Mouse (Mus musculus): Measurements from ENCODE around the gene Sfn. TPM values are rescaled to one million over a fixed set of nuclear protein-coding genes. Genes with fewer than 3 reads are reported as not detected.
"Not testable (repeated sequence)": the region's sequence is repeated elsewhere in the genome, so short reads cannot be mapped to it uniquely, and the experiment has no call there.

Gene Sfn
- 1 to 10 TPM; 1.6 TPM for total RNA-seq (2021)
- long read RNA-seq, experiment 1, partial matches to known transcripts, result 0 of 1 reads
- long read RNA-seq, experiment 1, other reads (novel, unspliced or antisense), result 0 of 1 reads
- long read RNA-seq, experiment 2, result 0 reads

- peak; percentile 59 for DNase-seq
Measured at GRCm38 (mm10) chr4:133601721-133602218, at the start of gene Sfn. Gene Sfn, minus strand, starts transcription at chr4:133602168.

GRCm38 (mm10) chr4:133651445-133651844 lies 49.5 kb upstream of the Sfn start:
- DNase-seq, result no peak

GRCm38 (mm10) chr4:133649989-133650699 lies 48.2 kb upstream of the Sfn start, which contains the start of gene Zdhhc18:
Gene Zdhhc18, minus strand, starts transcription at chr4:133650154.
- peak; percentile 78 for DNase-seq

- not testable (repeated sequence) for DNase-seq
Measured at GRCm38 (mm10) chr4:133649464-133649863, 47.5 kb upstream of the Sfn start.

- no peak for DNase-seq
Measured at GRCm38 (mm10) chr4:133645680-133646079, 43.7 kb upstream of the Sfn start.

- no peak for DNase-seq
Measured at GRCm38 (mm10) chr4:133645195-133645594, 43.2 kb upstream of the Sfn start.

- no peak for DNase-seq
Measured at GRCm38 (mm10) chr4:133634043-133634410, 32.1 kb upstream of the Sfn start.

- DNase-seq, result peak; percentile 90
Measured at GRCm38 (mm10) chr4:133633332-133634042, 31.5 kb upstream of the Sfn start.

GRCm38 (mm10) chr4:133632483-133633327 lies 30.7 kb upstream of the Sfn start:
- peak; percentile 55 for DNase-seq

- no peak for DNase-seq
Measured at GRCm38 (mm10) chr4:133631769-133632411, 29.9 kb upstream of the Sfn start.

GRCm38 (mm10) chr4:133631071-133631768 lies 29.3 kb upstream of the Sfn start:
- DNase-seq, result no peak

- no peak for DNase-seq
Measured at GRCm38 (mm10) chr4:133630326-133630920, 28.5 kb upstream of the Sfn start.

- DNase-seq, result no peak
Measured at GRCm38 (mm10) chr4:133629191-133629590, 27.2 kb upstream of the Sfn start.

- no peak for DNase-seq
Measured at GRCm38 (mm10) chr4:133628517-133628916, 26.5 kb upstream of the Sfn start.

- DNase-seq, result no peak
Measured at GRCm38 (mm10) chr4:133627039-133627438, 25.1 kb upstream of the Sfn start.

GRCm38 (mm10) chr4:133626621-133627020 lies 24.7 kb upstream of the Sfn start:
- no peak for DNase-seq

GRCm38 (mm10) chr4:133626221-133626620 lies 24.3 kb upstream of the Sfn start:
- no peak for DNase-seq

- no peak for DNase-seq
Measured at GRCm38 (mm10) chr4:133625621-133626071, 23.7 kb upstream of the Sfn start.

GRCm38 (mm10) chr4:133624830-133625229 lies 22.9 kb upstream of the Sfn start:
- no peak for DNase-seq

GRCm38 (mm10) chr4:133622161-133622695 lies 20.3 kb upstream of the Sfn start:
- DNase-seq, result no peak
